Mouse (Mus musculus): ENCODE data around the gene Slc16a5. TPM values are rescaled to one million over a fixed set of nuclear protein-coding genes. Genes with fewer than 3 reads are reported as not detected.
"Not testable (repeated sequence)": the region's sequence is repeated elsewhere in the genome, so short reads cannot be mapped to it uniquely, and the experiment has no call there.

Gene Slc16a5
- total RNA-seq, 2 experiments from 2014 or later = not detected

DNA sequence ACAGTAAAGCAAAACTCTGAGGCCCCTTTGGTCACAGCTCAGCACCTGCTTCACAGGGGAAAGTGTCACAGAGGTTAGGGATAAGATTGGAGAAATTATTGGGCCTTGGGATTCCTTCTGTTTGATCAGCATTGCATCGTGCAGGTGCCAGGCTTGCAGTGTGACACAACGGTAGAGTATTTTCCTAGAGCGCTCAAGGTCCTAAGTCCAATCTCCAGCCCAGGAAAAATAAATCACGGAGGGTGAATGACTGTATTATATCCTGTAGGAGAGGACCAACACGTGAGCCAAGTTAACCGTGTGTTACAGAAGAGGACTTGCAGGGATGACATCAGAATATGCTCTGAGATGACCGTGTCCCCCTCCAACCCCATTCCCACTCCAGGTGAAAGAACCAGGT is 12.1 kb upstream of the Slc16a5 start:
- no peak overlapping the region for H3K4me3 ChIP-seq

DNA sequence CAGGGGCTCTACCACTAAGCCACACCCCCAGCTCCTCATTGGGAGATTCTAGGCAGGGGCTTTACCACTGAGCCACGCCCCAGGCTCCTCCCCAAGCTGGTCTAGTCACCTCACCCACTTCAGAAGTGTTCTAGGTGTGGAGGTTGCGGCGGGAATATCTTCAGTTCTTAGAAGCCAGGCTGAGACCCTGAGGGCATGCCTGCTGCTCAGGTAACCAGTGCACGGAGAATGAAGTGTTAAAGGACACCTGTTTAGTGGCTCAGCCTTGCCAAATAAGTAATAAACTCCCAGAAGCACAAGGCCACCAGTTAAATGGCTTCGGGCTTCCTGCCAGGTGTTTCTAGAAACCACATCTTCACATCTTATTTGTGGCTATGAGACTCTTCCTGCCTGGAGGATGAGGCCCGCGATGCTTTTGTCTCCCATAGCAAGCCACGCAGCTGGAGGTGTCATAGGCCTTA is 10.5 kb upstream of the Slc16a5 start:
- no peak for DNase-seq (ENCODE audit: extremely low spot score in 1 of 2, low spot score in 2 of 2)
- no peak overlapping the region for H3K27ac ChIP-seq
- no peak for TF ChIP-seq CTCF (IDR thresholded peaks at IDR 0.05)
- intact Hi-C loops (cut with DNase I) = no loop called here
- H3K4me3 ChIP-seq = no peak overlapping the region

More for the DNA sequence above, 12.1 kb upstream of the Slc16a5 start:
- no peak for DNase-seq (ENCODE audit: extremely low spot score in 1 of 2, low spot score in 2 of 2)
- no peak for TF ChIP-seq CTCF (IDR thresholded peaks at IDR 0.05)
- intact Hi-C loops (cut with DNase I) = no loop called here
- no peak overlapping the region for H3K27ac ChIP-seq

DNA sequence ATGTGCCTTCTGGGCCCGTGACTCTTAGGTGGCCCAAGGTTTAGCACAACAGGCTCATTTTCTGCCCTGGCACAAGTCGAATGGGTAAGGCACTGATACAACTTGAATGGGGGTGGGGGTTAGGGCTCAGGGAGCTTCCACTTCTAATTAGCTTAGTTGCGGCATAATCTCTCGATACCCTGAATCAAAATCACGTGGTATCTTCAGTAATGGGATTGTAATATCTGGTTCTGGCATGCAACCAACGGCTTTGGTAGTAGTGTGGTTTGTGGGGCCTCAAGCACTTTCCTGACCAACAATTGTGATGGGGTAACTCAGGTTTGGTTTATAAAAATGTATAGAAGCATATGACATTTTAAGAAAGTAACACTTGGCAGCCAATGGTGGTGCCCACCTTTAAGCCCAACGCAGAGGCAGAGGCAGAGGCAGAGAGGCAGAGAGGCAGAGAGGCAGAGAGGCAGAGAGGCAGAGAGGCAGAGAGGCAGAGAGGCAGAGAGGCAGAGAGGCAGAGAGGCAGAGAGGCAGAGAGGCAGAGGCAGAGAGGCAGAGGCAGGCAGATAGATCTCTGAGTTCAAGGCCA is 9.9 kb upstream of the Slc16a5 start:
- Histone ChIP-seq H3K27ac (no peak overlapping the region), H3K4me3 (no peak overlapping the region)
- DNase-seq (ENCODE audit: extremely low spot score in 1 of 2, low spot score in 2 of 2) = no peak
- TF ChIP-seq CTCF (IDR thresholded peaks at IDR 0.05) = no peak
- intact Hi-C loops (cut with DNase I) = no loop called here

DNA sequence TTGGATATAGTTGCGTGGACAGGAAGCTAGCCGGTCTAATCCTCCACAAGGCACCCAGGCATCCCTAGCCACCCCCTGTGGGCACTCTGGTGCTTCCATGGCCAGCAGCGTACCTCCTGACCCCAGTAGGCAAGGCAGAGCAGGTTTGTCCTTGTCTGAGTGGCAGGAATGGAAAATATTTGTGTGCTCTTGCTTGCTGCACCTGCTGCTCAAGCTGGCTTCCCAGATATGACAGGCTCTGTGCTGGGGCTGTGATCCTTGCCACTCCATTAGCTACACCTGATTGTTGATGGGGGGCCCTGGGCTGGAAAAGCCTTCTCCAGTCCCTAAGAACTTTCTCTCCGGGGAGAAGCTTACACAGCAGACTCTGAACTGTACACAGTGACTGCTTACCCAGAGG is 9.0 kb upstream of the Slc16a5 start:
- no peak overlapping the region for H3K27ac ChIP-seq
- no peak for TF ChIP-seq CTCF (IDR thresholded peaks at IDR 0.05)
- intact Hi-C loops (cut with DNase I) = no loop called here
- no peak overlapping the region for H3K4me3 ChIP-seq
- no peak for DNase-seq (ENCODE audit: extremely low spot score in 1 of 2, low spot score in 2 of 2)

DNA sequence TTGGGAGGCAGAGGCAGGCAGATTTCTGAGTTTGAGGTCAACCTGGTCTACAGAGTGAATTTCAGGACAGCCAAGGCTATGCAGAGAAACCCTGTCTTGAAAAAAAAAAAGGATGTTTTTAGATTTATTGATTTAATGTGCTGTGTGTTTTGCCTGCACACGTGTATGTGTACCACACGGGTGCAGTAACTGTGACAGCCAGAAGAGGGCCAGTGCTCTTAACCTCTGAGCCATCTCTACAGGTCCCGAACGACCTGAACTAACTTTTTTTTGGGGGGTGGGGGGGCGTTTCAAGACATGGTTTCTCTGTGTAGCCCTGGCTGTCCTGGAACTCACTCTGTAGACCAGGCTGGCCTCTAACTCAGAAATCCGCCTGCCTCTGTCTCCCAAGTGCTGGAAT is 7.5 kb upstream of the Slc16a5 start:
- H3K27ac ChIP-seq; intact Hi-C loops (cut with DNase I); DNase-seq (ENCODE audit: extremely low spot score in 1 of 2, low spot score in 2 of 2); H3K4me3 ChIP-seq: not testable (repeated sequence)

DNA sequence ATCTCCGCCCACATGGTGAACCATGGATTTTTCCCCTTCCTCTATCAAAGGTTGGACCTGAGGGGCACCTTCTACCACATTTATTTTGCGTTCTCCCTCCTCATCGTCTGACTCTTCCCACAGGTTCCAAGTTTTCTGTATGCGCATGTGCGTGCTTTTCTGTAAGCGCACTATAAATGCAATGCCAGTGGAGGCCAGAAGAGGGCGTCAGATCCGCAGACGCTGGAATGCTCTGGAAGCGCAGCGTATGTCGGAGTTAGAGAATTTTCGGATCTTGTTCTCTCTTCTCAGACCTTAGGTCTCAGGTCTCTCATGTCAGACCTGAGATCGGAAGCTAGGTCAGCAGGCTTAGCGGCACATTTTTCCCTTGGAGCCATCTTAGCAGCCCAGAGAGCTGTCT is 6.7 kb upstream of the Slc16a5 start:
- H3K4me3 ChIP-seq = no peak overlapping the region
- H3K27ac ChIP-seq = no peak overlapping the region
- DNase-seq (ENCODE audit: extremely low spot score in 1 of 2, low spot score in 2 of 2) = no peak
- intact Hi-C loops (cut with DNase I) = no loop called here
- no peak; the same call in 1 of the 2 replicates for TF ChIP-seq CTCF (IDR thresholded peaks at IDR 0.05)

DNA sequence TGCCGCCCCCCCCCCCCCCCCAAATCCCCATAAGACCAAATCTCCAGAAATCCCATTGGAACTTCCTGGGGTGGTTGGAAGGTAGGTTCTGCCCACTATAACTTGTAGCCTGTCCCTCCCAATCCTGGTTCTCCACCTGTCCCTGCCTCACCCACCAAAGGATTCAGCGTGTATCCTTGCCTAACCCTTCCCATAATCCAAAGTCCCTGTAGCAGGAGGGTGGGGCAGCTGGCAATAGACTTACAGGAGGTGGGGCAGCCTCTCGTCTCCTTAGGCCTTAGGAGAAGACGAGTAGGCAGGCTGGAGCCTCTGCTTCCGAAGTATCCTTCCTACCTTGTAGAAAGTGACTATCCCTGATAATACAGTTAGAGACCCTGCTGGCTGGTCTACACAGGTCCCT is 6.1 kb upstream of the Slc16a5 start:
- Histone ChIP-seq H3K4me3 (no peak overlapping the region), H3K27ac (no peak overlapping the region)
- intact Hi-C loops (cut with DNase I) = no loop called here
- no peak for TF ChIP-seq CTCF (IDR thresholded peaks at IDR 0.05)
- no peak for DNase-seq (ENCODE audit: extremely low spot score in 1 of 2, low spot score in 2 of 2)

DNA sequence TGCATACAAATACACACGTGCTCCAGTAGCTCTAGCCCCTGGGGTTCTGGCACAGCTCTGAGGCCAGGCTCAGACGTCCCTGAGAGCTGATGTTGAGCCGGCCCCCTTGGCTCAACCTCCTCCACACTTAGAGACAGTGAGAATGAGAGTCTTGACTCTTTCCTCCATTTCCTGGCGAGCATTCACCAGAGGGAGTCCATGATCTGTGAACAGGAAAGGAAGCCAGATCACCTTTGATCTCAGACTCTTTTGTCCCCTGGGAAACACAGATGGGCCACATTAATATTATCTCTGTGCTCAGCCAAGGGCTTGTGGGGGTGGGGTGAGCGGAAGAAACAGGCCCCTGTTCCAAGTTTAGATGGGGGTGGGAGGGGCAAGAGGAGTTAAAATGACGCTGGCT is 4.9 kb upstream of the Slc16a5 start:
- Histone ChIP-seq H3K27ac (no peak overlapping the region), H3K4me3 (no peak overlapping the region)
- intact Hi-C loops (cut with DNase I) = no loop called here
- no peak for DNase-seq (ENCODE audit: extremely low spot score in 1 of 2, low spot score in 2 of 2)
- no peak for TF ChIP-seq CTCF (IDR thresholded peaks at IDR 0.05)

DNA sequence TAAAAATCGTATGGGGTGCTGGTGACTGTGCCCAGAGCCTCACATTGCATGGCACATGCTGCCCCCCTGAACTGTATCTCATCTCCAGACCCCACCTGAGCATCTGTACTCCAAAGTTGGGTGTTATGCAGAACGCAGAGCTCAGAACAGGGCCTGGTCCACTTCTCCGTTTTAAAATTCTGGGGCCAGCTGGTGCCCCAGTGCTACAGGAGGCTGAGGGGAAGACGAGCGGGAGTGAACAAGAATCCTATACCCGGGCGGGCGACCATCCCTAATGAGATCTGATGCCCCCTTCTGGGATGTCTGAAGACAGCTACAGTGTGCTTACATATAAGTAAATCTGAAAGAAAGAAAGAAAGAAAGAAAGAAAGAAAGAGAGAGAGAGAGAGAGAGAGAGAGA is 1.3 kb upstream of the Slc16a5 start:
- H3K4me3 ChIP-seq = no peak overlapping the region
- intact Hi-C loops (cut with DNase I) = no loop called here
- no peak for DNase-seq (ENCODE audit: extremely low spot score in 1 of 2, low spot score in 2 of 2)
- no peak; the same call in none of the 2 replicates for TF ChIP-seq CTCF (IDR thresholded peaks at IDR 0.05)
- H3K27ac ChIP-seq = no peak overlapping the region

DNA sequence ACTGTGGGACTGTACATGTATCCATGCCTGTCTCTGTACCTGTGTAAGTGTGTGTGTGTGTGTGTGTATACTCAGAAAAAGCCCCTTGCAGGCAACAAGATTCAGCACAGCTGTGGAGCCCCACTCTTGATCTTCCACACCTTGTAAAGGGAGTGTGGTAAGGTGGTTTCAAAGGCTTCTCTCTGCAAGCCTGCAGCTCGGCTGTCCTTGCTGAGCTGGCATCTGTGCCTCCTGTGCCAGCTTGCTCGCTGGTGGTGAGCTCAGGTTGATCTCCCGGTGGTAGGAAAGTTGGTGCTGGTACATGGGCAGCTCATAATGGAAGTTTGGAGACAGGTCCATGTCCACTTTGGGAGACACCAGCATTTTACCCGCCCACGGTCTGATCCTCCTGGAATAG is 430 bp upstream of the Slc16a5 start:
- no peak overlapping the region for H3K4me3 ChIP-seq
- intact Hi-C loops (cut with DNase I) = no loop called here
- no peak for TF ChIP-seq CTCF (IDR thresholded peaks at IDR 0.05)
- no peak for DNase-seq (ENCODE audit: extremely low spot score in 1 of 2, low spot score in 2 of 2)
- no peak overlapping the region for H3K27ac ChIP-seq

DNA sequence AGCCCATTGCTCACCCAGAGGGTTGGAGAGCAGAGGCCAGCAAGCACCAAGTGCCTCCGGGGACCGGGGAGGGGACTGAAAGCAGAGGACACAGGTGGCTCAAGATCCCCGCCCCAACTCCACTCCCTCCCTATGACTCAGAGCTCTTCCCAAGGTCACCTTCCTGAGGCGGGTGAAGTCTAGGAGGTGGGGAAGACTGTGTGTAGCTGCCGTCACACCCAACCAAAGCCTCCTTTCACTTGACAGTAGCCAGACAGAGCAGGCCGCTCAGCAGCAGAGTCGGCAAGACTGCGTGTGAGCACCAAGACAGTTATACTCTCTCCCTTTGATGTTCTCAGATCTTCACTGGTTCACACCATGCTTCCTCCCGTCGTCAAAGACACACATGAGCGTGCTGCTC is 1.1 kb downstream of the Slc16a5 start:
- Histone ChIP-seq H3K4me3 (no peak overlapping the region), H3K27ac (no peak overlapping the region)
- intact Hi-C loops (cut with DNase I) = no loop called here
- TF ChIP-seq CTCF (IDR thresholded peaks at IDR 0.05) = no peak
- DNase-seq (ENCODE audit: extremely low spot score in 1 of 2, low spot score in 2 of 2) = no peak

DNA sequence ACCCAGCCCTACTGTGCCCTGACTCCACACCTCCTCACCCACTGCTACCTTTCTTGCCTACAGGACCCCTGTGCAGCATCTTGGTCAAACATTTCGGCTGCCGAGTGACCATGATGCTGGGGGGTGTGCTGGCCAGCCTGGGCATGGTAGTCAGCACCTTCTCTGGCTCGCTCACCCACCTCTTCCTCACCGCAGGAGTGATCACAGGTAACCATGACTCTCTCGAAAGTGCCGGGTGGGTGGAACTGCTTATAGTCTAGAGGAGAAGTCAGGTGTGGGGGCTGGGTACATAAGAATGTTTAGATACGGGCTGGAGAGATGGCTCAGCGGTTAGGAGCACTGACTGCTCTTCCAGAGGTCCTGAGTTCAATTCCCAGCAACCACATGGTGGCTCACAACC is 2.6 kb downstream of the Slc16a5 start:
- no peak for TF ChIP-seq CTCF (IDR thresholded peaks at IDR 0.05)
- Histone ChIP-seq H3K4me3 (no peak overlapping the region), H3K27ac (no peak overlapping the region)
- no peak for DNase-seq (ENCODE audit: extremely low spot score in 1 of 2, low spot score in 2 of 2)
- intact Hi-C loops (cut with DNase I) = no loop called here

DNA sequence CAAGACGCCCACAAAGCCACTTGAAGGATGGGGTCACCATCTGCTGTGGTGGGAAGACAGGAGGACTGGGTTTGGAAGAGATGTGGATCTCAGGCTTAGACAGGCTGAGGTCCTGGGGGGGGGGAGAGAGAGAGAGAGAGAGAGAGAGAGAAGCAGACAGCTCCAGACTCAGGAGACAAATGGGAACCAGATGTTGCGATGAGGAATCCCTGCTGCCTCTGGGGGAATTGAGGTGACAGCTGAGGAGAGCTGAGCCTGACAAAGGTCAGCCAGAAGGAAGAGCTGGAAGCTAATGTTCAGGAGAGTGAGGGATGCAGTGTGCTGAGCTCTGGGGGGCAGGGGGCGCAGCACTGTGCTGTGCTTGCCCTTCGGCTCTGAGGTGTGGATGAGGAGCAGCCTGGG is 4.9 kb downstream of the Slc16a5 start:
- DNase-seq (ENCODE audit: extremely low spot score in 1 of 2, low spot score in 2 of 2) = no peak
- no peak for TF ChIP-seq CTCF (IDR thresholded peaks at IDR 0.05)
- H3K4me3 ChIP-seq = no peak overlapping the region
- intact Hi-C loops (cut with DNase I) = no loop called here
- H3K27ac ChIP-seq = no peak overlapping the region
